Mouse (Mus musculus): ENCODE data around the gene Lig3.
A peak's percentile ranks its signal among the peaks of the same experiment; 100 is the strongest.
"Not testable (repeated sequence)": the region's sequence is repeated elsewhere in the genome, so short reads cannot be mapped to it uniquely, and the experiment has no call there.

The Lig3 gene

DNA sequence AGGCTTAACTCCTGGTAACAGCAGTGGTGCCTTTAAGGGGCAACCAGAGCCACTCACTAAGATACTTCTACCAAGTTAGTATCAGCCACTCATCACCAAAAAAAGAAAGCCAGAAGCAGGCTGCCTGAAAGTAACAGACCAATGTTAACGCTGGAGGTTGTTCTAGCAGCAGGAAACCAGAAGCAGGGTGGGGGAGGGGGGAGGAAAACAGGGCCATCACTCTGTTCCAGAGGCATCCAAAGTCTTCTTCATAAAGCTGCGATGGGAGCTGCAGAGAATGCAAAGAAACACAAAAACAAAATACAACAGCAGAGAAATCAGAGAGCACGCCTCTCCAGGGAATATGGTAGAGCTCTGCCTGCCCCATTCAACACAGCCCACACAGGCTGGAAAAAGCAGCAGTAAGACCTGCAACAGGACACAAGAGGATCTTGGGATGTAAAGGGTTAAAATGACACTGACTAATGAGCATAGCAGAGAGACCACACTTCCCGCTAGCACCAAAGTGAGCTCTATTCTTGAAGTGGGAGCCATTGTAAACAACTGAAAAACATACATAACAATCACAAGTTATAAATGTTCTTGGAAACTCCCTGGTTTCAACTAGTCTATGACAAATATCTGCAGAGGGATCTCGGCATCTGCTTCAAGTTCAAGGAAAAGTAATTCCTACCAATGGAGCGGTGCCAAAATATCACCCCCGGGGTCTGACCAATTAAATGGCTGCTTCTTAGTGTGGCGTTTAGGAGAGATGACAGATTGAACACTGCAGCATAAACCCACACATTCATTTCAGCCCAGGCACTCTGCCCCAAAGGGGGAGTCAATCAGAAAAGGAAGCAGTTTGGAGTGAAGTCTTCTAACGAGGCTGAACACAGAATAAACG, 50.3 kb downstream of the Lig3 start:
- no peak for DNase-seq (ENCODE audit: low spot score)

DNA sequence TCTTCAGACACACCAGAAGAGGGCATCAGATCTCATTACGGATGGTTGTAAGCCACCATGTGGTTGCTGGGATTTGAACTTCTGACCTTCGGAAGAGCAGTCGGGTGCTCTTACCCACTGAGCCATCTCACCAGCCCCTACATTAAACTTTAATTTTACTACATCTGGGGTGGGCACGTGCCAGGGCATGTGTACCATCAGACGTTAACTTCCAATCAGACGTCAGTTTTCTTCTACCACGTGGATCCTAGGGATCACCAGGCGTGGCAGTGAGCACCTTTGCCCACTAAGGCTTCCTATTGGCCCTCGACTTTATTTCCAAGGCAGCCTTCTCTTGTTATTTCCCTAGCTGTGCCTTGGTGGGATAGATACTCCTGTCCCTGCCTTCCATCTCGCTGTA, 51.5 kb downstream of the Lig3 start:
- DNase-seq (ENCODE audit: low spot score), result not testable (repeated sequence)

DNA sequence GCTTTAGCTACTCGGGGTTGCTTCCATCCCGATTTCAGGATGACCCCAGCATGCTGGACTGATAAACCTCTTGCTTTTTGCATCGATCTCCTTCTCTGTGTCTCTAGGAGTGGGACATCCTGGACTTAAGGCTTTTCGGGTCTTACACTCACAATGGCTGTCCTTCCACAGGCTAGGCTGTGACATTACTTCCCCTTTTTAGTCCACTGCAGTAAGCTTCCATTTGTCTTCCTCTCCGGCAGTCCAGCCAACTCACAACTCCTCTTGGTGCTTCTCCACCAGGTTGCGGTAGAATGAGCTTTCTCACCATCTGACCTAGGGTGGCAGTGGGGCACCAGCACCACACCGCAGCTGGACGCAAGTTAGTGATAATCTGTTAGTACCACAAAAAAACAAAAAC, 53.0 kb downstream of the Lig3 start:
- no peak for DNase-seq (ENCODE audit: low spot score)

DNA sequence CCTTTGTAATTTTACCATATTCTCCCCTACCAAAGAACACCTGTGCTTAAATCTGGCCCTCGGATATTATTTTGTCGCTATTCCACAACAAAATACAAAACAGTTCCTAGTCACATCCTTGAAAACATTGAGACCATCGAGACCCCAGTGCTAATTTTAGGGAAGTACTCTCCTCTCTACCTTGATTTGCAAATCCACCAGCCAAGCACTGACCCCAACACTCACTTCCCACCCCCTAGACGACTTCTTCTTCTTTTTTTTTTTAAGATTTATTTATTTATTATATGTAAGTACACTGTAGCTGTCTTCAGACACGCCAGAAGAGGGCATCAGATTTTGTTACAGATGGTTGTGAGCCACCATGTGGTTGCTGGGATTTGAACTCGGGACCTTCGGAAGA, 53.5 kb downstream of the Lig3 start:
- DNase-seq (ENCODE audit: low spot score), result not testable (repeated sequence)

DNA sequence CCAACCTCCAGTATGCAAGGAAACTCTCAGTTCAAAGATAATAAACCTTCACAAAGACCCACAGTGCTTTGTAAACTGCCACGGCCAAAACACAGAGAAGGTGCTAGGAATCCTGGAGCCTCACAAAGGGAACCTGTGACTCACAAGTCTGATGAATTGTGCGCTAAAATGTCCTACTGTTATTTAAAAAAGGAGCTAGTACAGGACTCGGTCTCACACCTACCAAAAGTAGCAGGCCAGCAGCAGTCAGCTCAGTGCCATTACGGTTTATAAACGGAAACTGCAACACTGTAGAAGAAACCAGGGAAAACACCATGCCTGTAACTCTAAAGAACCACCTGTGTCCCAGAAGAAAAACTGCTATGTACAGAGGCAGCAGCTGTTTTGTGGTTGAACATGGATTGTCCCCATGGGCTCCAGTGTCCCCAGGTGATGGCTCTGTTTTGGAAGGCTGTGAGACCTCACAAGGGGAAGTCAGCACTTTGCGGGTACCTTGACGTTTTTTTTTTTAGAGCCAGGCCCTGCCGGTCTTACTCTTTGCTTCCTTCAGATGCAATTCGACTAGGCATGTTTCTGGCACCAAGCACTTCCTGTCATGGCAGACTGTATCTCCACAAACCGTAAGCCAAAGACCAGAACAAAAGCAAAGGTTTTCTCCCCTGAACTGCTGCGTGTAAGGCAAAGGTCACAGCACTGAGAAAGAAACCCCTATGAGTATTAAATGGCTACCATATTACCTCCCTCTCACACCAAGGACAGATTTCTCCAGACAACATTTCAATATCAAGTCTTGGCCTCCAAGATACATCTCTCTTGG, 54.9 kb downstream of the Lig3 start:
- no peak for DNase-seq (ENCODE audit: low spot score)

DNA sequence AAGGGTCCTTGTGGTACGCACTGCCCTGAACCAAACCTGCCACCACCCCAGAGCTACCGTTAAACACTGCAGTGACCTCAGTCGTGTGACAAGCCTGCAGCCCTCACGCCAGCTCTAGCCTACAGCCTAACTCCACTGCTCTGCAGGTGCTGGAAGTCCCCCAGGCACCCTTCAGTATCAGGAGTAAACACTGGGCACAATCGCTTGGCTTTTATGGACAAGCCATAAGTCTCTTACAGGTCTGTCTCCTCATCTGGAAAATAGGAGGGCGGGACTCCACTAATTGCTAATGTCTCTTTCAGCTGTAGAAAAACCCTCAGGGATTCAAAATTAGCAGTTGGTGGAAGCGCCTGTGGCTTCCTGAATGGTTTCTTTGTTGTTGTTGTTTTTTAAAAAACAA, 56.3 kb downstream of the Lig3 start:
- no peak for DNase-seq (ENCODE audit: low spot score)

DNA sequence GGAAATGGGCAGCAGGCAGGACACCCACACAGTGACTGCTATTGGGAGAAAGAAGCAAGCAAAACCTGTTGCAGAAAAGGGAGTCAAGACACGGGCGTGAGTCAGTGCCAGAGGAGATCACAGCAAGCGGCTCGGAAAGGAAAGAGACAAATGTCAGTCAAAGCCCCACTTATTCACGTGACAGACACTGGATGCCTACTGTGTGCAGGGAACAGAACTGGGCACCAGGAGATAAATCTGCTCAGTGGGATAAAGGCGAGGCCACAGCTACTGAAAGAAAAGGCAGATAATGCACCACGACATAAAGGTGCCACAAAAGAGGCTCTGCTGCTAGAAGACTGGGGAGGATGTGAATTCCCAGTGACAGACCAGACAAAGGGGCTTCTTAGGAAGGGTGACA, 56.9 kb downstream of the Lig3 start:
- no peak for DNase-seq (ENCODE audit: low spot score)

DNA sequence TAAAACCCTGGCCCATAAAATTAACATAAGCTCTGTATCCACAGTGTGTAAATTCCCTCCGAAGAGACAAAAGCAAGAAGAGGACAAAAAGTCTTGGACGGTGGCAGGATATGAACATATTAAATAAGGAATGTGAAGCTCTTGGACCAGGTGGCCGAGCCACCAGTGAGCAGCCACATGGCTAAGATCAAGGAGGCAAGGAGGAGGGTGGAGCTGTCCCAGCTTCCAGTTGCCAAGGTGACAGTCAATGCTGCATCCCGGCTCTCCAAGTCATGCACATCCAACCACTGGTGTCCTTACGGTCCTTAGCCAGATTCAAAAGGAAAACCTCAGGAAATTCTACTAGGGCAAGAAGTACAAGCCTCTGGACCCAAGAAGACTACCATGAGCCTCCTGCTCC, 57.6 kb downstream of the Lig3 start:
- DNase-seq (ENCODE audit: low spot score), result no peak

DNA sequence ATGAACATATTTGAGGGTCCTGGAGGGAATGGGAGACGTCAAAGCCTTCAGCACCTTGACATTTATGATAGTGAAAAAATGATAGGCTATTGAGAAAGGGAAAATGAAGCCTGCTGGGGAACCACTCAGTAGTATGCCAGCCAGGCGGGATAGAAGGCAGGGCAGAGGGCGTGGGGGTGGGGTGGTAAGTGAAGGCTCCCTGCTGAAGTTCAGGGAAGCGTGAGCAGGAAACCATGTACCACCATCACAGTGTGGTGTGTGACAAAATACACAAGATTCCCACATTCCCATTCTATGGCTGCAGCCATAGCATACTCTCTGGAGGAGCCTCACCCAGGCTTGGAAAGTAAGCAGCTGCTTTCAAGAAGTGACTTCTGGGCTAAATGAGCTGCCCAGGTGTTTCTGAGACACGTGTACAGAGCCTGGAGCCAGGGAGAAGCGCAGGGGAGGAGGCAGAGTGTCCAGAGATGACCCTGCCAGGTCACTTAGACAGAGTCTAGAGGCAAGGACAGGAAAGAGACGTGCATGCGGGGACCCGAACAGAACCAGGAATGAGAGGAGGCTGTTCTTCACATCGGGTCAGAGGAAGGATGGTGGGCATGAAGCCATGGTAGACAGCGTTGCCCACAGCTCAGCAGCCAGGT, 64.0 kb downstream of the Lig3 start:
- no peak for DNase-seq (ENCODE audit: low spot score)

DNA sequence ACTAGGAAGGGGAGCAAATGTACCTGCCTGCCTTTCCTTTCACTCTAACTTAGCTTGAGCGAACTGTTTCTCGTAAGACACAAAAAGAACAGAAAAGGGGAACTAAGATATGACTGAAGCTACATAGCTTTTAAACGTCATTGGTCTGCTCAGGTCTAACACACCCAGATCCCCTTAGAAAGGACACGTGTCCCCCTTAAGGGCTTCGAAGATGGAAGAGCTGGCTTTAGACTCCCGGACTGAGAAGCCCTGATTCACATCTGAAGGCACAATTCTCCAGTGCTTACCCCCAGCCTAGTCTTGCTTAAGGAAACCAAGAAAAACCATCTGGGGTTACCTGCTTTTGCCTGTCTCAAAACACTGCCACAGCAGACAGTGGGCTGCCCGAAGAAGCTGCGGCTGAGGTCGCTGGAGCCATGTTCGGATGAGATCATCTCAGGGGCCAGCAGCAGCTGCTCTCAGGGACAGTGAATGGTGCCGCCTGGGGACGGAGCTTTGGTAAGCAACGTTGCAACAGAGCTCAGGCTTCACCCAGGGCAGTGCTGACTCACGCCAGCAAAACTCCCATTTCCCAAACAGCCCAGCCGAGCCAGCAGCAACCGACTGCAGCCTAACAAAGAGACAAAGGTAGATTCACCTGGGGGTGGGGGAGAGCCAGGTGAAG, 64.6 kb downstream of the Lig3 start:
- peak; percentile 59 for DNase-seq (ENCODE audit: low spot score)

DNA sequence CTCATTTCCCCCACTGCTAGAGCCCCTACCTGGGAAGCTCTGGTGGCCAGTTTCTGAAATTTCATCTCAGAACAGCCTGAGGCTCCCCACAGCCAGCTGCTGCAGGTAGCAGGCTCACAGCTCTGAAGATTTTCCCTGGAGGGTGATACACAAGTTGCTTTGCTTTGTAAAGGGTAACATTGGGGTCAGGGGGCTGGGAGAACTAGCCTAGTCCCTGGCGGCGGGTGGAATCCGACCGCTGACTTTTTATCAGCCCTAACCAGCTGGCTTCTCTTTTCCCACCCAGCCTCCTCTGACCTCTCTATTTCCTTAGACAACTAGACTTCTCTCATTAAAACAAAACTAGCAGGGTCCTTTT, 65.2 kb downstream of the Lig3 start:
- no peak for DNase-seq (ENCODE audit: low spot score)

DNA sequence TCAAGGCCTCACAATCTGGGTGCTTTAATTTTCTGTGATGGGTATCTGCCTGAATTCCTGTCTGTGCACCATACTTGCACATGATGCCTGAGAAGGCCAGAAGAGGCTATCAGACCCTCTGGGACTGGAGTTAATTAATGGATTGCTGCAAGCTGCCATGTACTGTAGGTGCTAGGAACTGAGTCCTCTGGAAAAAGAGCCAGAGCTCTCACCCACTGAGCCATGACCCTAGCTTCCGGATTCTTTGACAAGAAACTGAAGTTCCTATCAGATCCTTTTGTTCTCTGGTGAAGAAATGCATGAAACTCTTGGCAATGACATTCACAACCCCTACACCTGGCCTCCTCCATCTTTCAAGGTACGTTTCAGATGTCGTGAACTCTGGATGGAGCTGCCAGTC, 66.0 kb downstream of the Lig3 start:
- no peak for DNase-seq (ENCODE audit: low spot score)

DNA sequence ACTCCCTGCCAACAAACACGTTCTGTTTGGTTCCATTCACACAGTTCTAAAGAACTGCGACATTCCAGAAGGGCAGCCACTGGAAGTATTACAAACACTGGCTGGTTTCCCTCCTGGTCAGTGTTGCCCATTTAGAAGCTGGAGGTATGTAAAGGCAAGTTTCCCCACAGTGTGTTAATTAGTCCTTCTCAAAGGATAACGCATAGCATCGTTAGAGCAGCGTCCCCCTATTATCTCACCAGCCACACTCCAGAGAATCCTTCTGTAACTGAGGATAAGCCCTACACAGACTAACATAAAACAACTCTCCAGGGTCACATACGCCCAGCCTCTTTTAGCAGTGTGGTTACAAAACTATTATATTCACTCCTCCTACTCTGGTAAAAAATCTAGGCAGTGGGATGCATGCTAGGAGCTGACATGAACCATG, 66.7 kb downstream of the Lig3 start:
- DNase-seq (ENCODE audit: low spot score), result no peak

DNA sequence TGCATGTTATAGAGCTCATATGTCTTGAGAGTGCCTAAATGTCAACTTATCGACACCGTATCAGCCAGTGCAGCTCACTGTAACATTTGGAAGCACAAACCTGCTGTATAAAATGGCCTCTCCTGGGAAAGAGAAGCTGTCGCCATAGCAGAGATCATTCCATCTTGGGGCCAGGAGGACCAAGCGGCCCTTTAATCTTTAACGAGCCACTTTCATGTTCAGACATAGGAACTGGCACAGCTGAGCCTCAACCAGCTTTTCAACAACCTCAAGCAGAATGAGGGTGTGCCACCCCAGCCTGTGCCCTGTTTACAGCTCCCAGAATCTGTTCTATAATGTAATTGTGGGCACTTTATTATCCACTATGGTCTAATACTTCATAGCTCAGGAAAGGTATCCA, 69.4 kb downstream of the Lig3 start:
- no peak for DNase-seq (ENCODE audit: low spot score)

DNA sequence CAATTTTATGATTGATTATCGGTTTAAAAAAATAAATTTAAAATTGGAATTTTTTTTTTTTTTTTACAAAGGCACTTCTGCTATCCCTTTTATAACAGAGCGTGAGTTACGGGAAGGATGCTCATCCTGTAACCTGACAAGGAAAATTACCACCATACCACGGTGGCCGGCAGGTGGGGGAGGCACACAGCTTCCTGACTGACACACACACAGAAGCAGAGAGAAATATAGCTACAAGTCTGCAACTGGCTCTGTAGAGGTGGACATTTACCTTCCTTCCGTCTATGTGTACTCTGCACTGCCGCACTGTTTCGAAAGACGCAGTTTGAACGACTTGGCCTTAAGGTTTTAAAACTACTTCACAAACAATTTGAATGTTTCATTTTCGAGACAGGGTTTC, 71.2 kb downstream of the Lig3 start:
- DNase-seq (ENCODE audit: low spot score), result no peak

DNA sequence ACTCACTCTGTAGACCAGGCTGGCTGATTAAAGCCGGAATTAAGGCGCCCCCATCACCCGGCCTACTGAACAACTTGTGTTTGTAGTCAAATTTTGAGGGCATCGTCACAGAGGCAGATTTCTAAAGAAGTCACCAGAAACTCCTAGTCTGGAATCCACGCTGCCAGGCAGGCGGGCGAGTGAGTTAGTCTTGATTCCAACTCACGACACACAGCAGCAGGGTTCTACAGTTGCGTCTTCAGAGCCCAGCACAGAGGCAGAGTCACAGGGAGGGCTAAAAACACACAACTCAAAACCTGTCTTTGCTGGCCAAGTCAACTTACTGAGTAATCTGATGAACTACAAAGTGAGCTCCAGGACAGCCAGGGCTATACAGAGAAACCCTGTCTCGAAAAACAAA, 71.6 kb downstream of the Lig3 start:
- no peak for DNase-seq (ENCODE audit: low spot score)

DNA sequence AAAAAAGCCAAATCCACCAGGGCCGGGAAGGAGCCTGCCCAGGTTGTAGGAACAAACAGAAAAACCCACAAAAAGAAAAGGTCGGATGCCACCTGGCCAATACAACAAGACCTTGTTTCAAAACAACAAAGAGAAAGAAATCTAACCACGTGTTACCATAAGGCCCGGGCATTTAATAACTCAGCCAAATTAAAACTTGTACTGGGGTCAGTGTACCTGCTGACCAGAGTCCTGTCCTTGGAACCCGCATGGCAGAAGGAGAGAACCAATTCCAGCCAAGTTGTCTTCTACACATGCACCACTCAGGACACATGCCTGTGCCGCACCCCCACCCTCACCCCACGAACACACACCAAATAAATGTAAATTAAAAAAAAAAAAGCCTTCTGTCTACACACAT, 72.0 kb downstream of the Lig3 start:
- DNase-seq (ENCODE audit: low spot score), result no peak
